Mouse (Mus musculus) MN1 (cell line): ENCODE measurements around the gene Sec14l2.
"Not testable (repeated sequence)": the region's sequence is repeated elsewhere in the genome, so short reads cannot be mapped to it uniquely, and the experiment has no call there.

Source experiments
- DNase-seq: peaks from one replicate; pipeline ENCODE4 v3.0.0-alpha.2; 2016; ENCODE audit warnings: low spot score

The Sec14l2 gene

DNA sequence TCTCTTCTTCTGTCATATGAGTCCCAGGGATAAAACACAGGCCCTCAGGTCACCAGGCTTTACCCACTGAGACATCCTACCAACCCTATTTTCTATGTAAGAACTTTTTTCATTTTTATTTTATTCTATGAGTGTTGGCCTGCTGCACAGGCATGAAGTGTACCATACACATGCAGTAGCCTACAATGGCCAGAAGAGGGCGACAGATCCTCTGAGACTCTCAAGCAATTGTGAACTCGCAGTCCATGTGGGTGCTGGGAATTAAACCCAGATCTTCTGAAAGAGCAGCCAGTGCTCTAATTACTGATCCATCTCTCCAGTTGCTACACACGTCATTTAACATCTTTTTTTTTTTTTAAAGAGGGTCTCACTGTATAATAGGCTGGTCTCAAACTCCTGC, 10.2 kb upstream of the Sec14l2 start:
- peak; percentile 39 for DNase-seq

DNA sequence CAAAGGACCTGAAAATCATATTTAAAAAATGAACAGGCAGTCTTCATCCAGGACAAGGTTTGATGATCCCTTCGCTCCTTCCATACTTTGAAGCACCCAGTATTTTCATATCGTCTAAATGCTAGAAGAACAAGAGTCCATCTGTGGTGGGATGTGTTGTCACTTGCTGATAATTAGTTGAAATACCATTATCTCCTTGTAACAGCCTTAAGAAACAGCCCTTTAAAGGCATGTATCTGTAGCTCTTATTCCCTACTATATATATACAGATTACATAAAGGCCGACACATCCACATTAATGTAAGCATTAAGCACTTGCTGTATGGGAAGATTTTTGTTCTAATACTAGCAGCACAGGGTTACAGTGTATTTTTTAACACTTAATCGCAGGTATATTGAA, 5.2 kb upstream of the Sec14l2 start:
- not testable (repeated sequence) for DNase-seq

DNA sequence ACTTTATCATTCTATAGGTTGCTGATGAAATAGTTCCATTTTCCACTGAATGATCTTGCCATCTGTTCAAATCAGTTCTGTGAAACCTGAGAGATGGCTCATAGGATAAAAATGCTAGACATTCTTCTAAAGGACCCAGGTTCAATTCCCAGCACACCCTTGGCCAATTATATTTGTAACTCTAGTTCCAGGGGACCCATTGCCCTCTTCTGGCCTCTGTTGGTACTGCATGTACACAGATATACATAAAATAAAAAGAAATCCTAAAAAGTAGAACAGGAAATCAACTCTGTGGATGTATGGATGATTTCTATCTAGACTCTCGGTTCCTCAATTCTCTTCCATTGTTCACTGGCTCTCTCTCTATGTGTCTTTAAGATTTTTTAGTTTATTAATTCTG, 3.8 kb upstream of the Sec14l2 start:
- no peak for DNase-seq

- DNase-seq, result peak; percentile 46
These were observed 707 bp upstream of the Sec14l2 start for GRCm38 (mm10) chr11:4123922-4124321.

DNA sequence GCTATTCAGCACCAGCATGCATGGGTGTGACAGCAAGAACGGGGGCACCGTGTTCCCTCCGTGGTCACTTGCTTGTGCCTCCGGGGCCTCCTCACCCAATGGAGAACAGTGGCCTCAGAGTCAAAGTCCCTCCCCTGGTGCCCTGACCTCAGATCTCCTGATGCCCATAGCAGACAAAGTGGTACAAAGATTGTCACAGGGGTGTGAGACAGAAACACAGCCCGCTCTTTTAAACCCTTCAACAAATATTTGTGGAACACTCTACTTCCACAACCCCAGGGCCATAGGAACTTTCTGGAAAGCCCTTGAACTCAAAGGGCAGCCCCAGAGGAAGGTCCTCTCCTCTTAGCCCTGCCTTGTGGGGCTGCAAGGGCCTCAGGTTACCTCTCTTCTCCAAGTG, 989 bp downstream of the Sec14l2 start:
- DNase-seq, result no peak

DNA sequence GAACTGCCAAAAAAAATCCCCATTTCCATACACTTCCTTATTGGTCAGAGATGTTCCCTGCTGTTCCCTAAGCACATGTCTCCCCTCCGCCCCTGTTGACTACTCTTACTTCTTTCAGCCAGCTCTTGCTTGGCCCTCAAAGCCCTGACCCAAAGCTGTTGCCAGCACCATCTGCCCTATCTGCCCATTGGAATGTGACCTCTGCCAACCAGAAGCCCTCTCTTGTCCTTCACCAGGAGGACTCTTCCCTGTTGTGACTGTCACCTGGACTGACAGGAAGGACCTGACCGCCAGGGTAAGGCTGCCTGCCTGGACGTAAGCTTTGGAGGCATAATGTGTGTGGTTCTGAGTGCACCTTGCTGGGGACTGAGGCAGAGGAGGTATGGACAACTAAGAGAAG, 1.5 kb downstream of the Sec14l2 start:
- DNase-seq, result no peak

DNA sequence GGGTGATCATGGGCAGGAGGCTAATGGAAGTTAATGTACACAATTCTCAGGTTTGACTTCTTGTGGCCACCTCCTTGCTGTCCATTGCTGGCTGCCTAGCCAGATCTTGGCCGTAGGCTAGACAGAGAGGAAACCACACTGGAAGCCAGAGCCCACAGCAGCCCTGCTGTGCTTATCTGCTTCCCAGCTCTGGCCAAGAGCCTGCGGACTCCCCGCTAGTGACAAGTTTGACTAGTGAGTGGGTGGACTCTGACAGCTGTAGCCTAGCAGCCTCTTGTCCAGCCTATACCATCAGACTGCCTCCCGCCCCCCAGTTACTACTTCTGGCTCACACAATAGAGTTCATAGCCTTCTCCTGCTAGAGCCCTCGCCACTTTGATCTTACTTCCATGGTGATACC, 3.6 kb downstream of the Sec14l2 start:
- DNase-seq, result no peak

GRCm38 (mm10) chr11:4118081-4118921, 4.9 kb downstream of the Sec14l2 start:
- peak; percentile 67 for DNase-seq

DNA sequence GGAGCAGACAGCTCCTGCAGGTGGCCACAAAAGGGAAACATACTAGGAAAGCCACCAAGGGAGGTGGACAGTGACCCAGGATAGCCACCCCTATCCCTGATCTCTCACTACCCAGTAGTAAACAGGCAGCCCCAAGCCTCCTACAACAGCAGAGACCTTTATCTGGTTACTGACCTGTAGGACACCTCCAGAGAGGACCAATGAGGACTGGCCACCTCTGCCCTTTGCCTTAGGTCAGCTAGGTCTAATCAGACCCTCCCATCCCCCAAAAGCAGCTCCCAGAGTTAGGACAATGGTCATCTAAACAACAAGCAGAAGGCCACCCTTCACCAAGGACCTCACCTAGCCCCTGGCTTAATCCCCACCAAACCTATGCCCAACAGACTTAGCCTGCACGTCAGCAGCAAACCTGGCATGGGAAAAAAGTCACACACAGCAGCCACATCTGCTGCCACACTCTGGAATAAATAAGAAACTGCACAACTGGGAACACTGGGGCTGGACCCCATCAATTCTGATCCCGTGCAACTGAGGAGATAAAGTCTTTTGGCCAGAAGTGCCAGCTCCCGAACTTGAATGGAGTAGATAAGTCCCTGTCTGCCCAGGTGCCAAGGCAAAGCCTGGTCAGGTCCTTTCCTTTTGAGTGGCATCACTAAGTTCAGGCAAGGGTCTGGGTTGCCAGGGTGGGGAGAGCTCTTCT, 5.7 kb downstream of the Sec14l2 start:
- DNase-seq, result peak; percentile 50

GRCm38 (mm10) chr11:4116458-4117141, 6.6 kb downstream of the Sec14l2 start:
- peak; percentile 51 for DNase-seq

GRCm38 (mm10) chr11:4115407-4115806, 7.8 kb downstream of the Sec14l2 start:
- no peak for DNase-seq

DNA sequence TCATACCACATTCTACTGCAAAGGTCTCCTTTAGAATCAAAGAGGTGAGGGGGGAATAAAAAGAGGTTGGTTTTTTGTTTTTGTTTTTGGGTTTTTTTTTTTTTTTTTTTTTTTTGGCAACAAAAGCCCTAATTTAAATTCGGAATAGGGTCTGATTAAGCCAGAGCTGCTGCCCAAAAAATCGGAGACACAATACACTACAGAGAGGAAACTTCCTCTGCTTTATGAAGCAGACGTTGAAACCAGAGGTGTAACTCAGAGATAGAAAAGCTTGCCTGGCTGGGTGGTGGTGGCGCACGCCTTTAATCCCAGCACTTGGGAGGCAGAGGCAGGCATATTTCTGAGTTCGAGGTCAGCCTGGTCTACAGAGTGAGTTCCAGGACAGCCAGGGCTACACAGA, 8.7 kb downstream of the Sec14l2 start:
- not testable (repeated sequence) for DNase-seq

- DNase-seq, result no peak
These were observed 9.2 kb downstream of the Sec14l2 start for GRCm38 (mm10) chr11:4113970-4114369.

GRCm38 (mm10) chr11:4113496-4113895, 9.7 kb downstream of the Sec14l2 start:
- no peak for DNase-seq

- no peak for DNase-seq
These were observed 10.4 kb downstream of the Sec14l2 start for GRCm38 (mm10) chr11:4112861-4113260.

- DNase-seq, result no peak
These were observed 11.2 kb downstream of the Sec14l2 start for GRCm38 (mm10) chr11:4112033-4112432.

DNA sequence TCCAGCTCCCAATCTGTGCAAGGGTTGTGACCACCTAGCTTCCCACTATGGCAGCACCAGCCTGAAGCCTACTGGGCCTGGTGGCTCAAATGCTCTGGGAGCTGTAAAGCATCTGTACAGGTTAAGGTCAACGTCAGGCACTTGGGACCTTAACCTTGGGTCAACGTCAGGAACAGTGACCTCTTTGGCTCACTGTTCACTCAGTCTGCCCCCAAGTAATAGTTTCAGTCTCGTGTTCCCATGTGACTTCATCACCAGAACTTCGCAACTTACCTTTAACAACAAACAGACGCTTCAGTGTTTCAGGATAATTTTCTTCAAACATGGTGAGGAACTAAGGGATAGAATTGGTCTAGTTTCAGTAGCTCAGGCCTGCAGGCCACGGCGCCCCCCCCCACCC, 14.5 kb downstream of the Sec14l2 start:
- DNase-seq, result no peak

DNA sequence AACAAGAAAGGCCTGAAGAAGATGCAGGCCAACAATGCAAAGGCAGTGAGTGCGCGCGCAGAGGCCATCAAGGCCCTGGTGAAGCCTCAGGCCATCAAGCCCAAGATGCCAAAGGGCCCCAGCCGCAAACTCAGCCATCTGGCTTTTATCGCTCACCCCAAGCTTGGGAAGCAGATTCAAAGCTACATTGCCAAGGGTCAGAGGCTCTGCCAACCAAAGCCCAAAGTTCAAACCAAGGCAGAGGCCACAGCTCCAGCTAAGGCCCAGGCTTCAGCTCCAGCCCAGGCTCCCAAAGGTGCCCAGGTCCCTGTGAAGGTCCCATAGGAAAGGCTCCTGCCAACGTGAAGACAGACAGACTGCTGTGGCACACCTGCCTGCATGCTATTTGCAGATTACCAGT, 15.3 kb downstream of the Sec14l2 start:
- DNase-seq, result not testable (repeated sequence)

DNA sequence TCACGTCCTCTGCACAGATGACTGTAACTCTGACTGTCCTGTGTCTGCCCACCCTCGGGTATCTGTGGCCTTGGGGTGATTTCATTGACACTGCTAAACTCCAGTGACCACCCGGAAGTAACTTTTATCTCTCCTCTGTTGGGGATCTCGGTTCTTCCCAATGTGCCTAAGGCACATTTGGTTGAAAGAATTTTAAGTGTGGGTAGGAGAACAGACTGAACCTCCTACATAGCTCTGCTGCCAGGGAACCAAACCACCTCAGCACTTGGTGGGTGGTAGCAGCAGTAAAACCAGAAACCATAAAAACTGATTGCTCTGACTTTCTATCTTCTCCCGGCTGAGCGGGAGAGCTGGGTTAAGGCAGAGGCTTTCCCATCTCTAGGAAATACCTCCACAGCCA, 17.8 kb downstream of the Sec14l2 start:
- no peak for DNase-seq

DNA sequence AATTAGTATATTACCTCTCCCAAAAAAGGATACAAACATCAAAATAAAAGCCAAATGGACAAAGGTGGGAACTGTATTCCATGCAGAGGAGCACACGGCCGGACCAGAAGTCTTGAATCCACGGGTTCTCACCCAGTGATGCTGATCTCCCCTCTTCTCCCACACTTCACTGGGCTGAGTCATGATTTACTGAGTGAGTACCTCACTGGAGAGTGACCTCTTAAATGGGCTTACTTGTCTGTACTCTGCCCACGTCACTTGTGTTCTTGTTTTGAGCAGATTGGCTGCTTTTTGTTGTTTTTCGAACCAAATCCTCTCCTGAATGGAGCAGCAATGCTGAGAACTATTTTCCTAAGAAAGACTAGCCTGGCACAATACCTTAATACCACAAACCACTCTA, 18.2 kb downstream of the Sec14l2 start:
- no peak for DNase-seq

GRCm38 (mm10) chr11:4103522-4103921, 19.7 kb downstream of the Sec14l2 start:
- DNase-seq, result no peak

DNA sequence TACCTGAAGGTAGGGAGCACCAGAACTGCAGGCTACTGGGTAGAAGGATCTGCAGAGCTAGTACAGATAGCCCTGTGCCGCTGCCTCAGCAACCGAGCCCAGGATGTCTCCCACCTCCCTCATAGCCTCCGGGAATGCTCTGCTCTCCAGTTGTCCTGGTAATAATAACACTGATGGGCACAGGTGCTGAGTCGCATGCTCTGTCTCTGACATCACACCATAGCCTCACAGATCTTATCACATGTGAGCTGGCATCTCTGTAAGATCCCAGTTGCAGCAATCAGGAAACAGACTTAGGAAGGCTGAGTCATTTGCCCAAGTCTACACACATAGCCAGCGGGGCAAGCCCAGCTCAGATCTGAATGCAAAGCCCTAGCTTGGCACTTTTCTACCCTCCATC, 21.4 kb downstream of the Sec14l2 start:
- peak; percentile 75 for DNase-seq

- DNase-seq, result no peak
These were observed 23.8 kb downstream of the Sec14l2 start for GRCm38 (mm10) chr11:4099447-4099846.
